Mouse (Mus musculus): ENCODE measurements around the gene Rhobtb1. TPM values are rescaled to one million over a fixed set of nuclear protein-coding genes. Genes with fewer than 3 reads are reported as not detected.

Gene Rhobtb1
- 41.4 and 45.1 TPM in 2 replicates for polyA plus RNA-seq (2012; rRNA removed)

DNA sequence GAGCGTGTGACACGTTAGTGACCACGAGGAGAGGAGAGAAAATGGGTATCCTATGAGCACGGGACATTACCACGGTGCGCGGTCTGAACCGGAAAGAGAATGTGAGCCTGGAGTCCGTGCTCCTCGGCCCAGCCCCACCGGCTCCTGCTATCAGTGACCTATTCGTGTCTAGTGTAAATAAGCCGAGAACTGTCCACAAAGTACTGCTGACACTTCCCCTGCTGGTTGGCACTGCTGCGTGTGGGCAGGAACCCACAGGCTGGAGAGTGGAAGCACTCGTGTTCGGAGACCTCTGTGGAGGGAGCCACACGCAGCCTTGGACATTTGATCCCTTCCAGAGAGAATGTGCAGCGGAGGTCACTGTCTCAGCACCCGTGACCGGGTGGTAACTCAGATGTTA lies at the start of gene Rhobtb1:
Gene Rhobtb1, plus strand, starts transcription at position 390 of the 400 bp plus-strand sequence.

DNA sequence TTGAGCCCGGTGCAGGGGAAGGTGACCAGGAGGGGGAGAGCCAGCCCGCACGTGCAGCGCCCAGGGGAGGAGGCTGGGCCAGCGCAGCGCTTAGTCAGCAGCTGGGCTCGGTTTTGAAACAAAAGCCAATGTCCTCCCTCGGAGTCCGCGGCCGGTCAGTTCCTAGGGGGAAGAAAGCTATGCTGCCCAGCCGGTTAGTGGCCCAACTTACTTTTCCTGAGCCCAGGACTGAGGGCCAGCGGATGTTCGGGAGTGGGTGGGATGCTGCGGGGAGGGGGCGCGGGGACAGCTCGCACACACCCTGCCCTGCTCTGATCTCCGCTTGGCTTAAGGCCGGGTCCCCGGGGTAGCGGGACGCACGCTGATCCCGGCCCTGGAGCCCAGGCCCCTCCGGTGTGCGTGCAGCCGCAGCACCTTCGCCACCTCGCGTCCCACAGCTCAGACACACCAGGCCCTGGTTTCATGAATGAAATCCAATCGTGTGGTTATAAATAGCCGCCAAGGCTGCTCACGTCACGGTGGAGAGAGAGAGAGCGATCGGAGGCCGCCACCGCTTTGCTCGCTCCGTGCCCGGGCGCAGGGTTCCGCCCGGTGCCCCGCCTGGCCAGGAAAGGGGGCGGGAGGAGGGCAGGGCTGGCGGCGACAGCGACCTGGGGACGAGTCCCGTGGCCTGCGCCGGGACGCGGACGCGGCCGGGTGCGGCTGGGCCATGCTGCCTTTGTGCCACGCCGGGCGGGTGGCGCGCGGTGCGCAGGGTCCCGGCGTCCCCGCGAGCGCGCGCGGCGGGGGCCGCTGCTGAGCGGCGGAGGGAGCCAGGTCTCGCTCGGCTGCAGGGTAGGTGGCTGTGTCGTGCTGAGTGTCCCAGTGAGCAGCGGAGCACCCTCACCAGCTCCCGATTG lies 61.6 kb downstream of the Rhobtb1 start, which contains the start of gene A930033H14Rik:
Gene A930033H14Rik, minus strand, starts transcription at position 557 of the 899 bp plus-strand sequence.

Other genes with a start within 250 kb of the Rhobtb1 start
- gene A930033H14Rik, start 61.7 kb downstream of the Rhobtb1 start, polyA plus RNA-seq (2012; rRNA removed), result 1.6 and 2.1 TPM in 2 replicates
- gene Cdk1, start 201.5 kb downstream of the Rhobtb1 start, polyA plus RNA-seq (2012; rRNA removed), result 38.1 and 58.5 TPM in 2 replicates
- gene Ank3, start 247.3 kb downstream of the Rhobtb1 start, polyA plus RNA-seq (2012; rRNA removed), result 8.6 and 11.7 TPM in 2 replicates

All from ovary, adult 2 months (tissue).